Mouse (Mus musculus) cerebellum, adult 9-11 months (tissue): ENCODE measurements at regions not wholly inside any gene's neighbourhood (a gene's known extent, or its start where the extent isn't known, plus 50 kb on each side); places are given as distances from the start of the nearest gene placed in this dataset.
A peak's percentile ranks its signal among the peaks of the same experiment; 100 is the strongest.

ENCODE experiments used
- DNase-seq: peaks from one replicate; pipeline ENCODE4 v3.0.0; 2022

- no peak for DNase-seq
Measured at GRCm38 (mm10) chr5:83533901-83534300, 178.9 kb upstream of the Tecrl start.

- no peak for DNase-seq
Measured at GRCm38 (mm10) chr5:83518661-83519060, 163.7 kb upstream of the Tecrl start.

GRCm38 (mm10) chr5:83484135-83484534, 129.1 kb upstream of the Tecrl start:
- DNase-seq = no peak

- DNase-seq = peak; percentile 11
Measured at GRCm38 (mm10) chr5:83440259-83440658, 85.3 kb upstream of the Tecrl start.

GRCm38 (mm10) chr5:83436510-83436909, 81.5 kb upstream of the Tecrl start:
- no peak for DNase-seq

GRCm38 (mm10) chr5:83421708-83422107, 66.7 kb upstream of the Tecrl start:
- DNase-seq = no peak

- DNase-seq = no peak
Measured at GRCm38 (mm10) chr5:83410221-83410620, 55.2 kb upstream of the Tecrl start.

- no peak for DNase-seq
Measured at GRCm38 (mm10) chr5:83405266-83405954, 50.4 kb upstream of the Tecrl start.
